Mouse (Mus musculus) neural tube, embryonic 13.5 days (tissue): ENCODE data around the gene Amfr. TPM values are rescaled to one million over a fixed set of nuclear protein-coding genes. Genes with fewer than 3 reads are reported as not detected.
A peak's percentile ranks its signal among the peaks of the same experiment; 100 is the strongest.

Experiments
- ATAC-seq: fragments of 200-750 bp; cut with Nextera tagmentation; 2 replicates; pipeline ENCODE4 v1.8.0; 2017; ENCODE audit warnings: low read depth, mild to moderate bottlenecking, moderate TSS enrichment, moderate library complexity
- H3K27ac ChIP-seq: fragments of 300-500 bp; sonication (generic); replicated peaks from 2 replicates; pipeline ENCODE4 v1.5.1; 2015; ENCODE audit warnings: moderate library complexity, mild to moderate bottlenecking, inconsistent platforms
- H3K27me3 ChIP-seq: fragments of 300-500 bp; sonication (generic); 2 replicates; pipeline ENCODE4 v1.6.1; 2015; ENCODE audit warnings: mild to moderate bottlenecking, inconsistent platforms
- H3K36me3 ChIP-seq: fragments of 300-500 bp; sonication (generic); 2 replicates; pipeline ENCODE4 v1.6.1; 2015; ENCODE audit warnings: mild to moderate bottlenecking, inconsistent platforms
- H3K4me1 ChIP-seq: fragments of 300-500 bp; sonication (generic); replicated peaks from 2 replicates; pipeline ENCODE4 v1.6.1; 2015; ENCODE audit warnings: inconsistent platforms
- H3K4me2 ChIP-seq: fragments of 300-500 bp; sonication (generic); 2 replicates; pipeline ENCODE4 v1.6.1; 2015; ENCODE audit warnings: inconsistent platforms, mild to moderate bottlenecking, moderate library complexity
- H3K4me3 ChIP-seq: fragments of 300-500 bp; sonication (generic); 2 replicates; pipeline ENCODE4 v1.5.1; 2015; ENCODE audit warnings: mild to moderate bottlenecking, inconsistent platforms
- H3K9ac ChIP-seq: fragments of 300-500 bp; sonication (generic); 2 replicates; pipeline ENCODE4 v1.6.1; 2015; ENCODE audit warnings: moderate library complexity, mild to moderate bottlenecking, inconsistent platforms
- H3K9me3 ChIP-seq: fragments of 300-500 bp; sonication (generic); 2 replicates; pipeline ENCODE4 v1.6.1; 2016; ENCODE audit warnings: inconsistent platforms
- WGBS: fragments of 180-500 bp; shearing (Covaris S2); methylation state at CpG from one replicate; pipeline ENCODE4 v1.1.7; 2015; 5-methylcytosine and 5-hydroxymethylcytosine counted together
- polyA plus RNA-seq: library from polyadenylated mRNA; unstranded; fragments of >200 nt; fragmentation: Nextera tagmentation; extraction: Ambion mirVana; gene quantifications from 2 replicates; pipeline ENCODE4 v1.2.1, GENCODE M21; 2015

The Amfr gene
- polyA plus RNA-seq, 1 experiment from 2014 or later = 67.1 TPM

GRCm38 (mm10) chr8:94013026-94013612 is 477 bp upstream of the Amfr start:
- WGBS = 47% methylated on average over 7 of the region's 7 CpGs
- Histone ChIP-seq H3K4me3 (peak overlapping the region; percentile 96), H3K27ac (peak overlapping the region; percentile 96), H3K4me2 (peak overlapping the region; percentile 79), H3K9ac (peak overlapping the region; percentile 99), H3K27me3 (no peaks in the 10 kb centered on the region), H3K9me3 (no peaks in the 10 kb centered on the region), H3K36me3 (peaks cover 10% of the 10 kb centered on the region; the same call in 1 of the 2 replicates), H3K4me1 (peaks cover 36% of the 10 kb centered on the region)
- ATAC-seq = no peak

- Histone ChIP-seq H3K4me1 (peaks cover 36% of the 10 kb centered on the region), H3K27me3 (no peaks in the 10 kb centered on the region), H3K36me3 (peaks cover 10% of the 10 kb centered on the region; the same call in 1 of the 2 replicates), H3K4me3 (peak overlapping the region; percentile 96), H3K9ac (peak overlapping the region; percentile 99), H3K27ac (peak overlapping the region; percentile 96), H3K4me2 (peak overlapping the region; percentile 79), H3K9me3 (no peaks in the 10 kb centered on the region)
- 3% methylated on average over 48 of the region's 48 CpGs for WGBS
- no peak; the same call in 1 of the 2 replicates for ATAC-seq
These were observed 1.3 kb downstream of the Amfr start for GRCm38 (mm10) chr8:94011076-94012012.

GRCm38 (mm10) chr8:94010101-94010705 is 2.4 kb downstream of the Amfr start:
- H3K27me3 ChIP-seq = no peaks in the 10 kb centered on the region
- WGBS = 54% methylated on average over 2 of the region's 2 CpGs
- peaks cover 36% of the 10 kb centered on the region for H3K4me1 ChIP-seq
- H3K9me3 ChIP-seq = no peaks in the 10 kb centered on the region
- H3K4me3 ChIP-seq = peak overlapping the region; percentile 7; the same call in 1 of the 2 replicates
- no peak for ATAC-seq
- peak overlapping the region; percentile 51; the same call in 1 of the 2 replicates for H3K9ac ChIP-seq
- peaks cover 10% of the 10 kb centered on the region; the same call in 1 of the 2 replicates for H3K36me3 ChIP-seq
- H3K4me2 ChIP-seq = peak overlapping the region; percentile 79
- H3K27ac ChIP-seq = no peak overlapping the region

GRCm38 (mm10) chr8:94009243-94009845 is 3.3 kb downstream of the Amfr start:
- Histone ChIP-seq H3K4me1 (peaks cover 36% of the 10 kb centered on the region), H3K36me3 (peaks cover 5% of the 10 kb centered on the region), H3K27ac (no peak overlapping the region), H3K9me3 (no peaks in the 10 kb centered on the region), H3K27me3 (no peaks in the 10 kb centered on the region), H3K9ac (no peak overlapping the region), H3K4me2 (no peak overlapping the region), H3K4me3 (no peak overlapping the region)
- ATAC-seq = no peak
- 64% methylated on average over 15 of the region's 15 CpGs for WGBS

- WGBS = 93% methylated on average over 9 of the region's 9 CpGs
- no peak overlapping the region for H3K9ac ChIP-seq
- peaks cover 44% of the 10 kb centered on the region for H3K36me3 ChIP-seq
These were observed 8.5 kb downstream of the Amfr start for GRCm38 (mm10) chr8:94004139-94004538.

GRCm38 (mm10) chr8:93998961-93999360 is 13.7 kb downstream of the Amfr start:
- no peaks in the 10 kb centered on the region for H3K9me3 ChIP-seq
- peaks cover 63% of the 10 kb centered on the region for H3K36me3 ChIP-seq
- no peak overlapping the region for H3K9ac ChIP-seq
- H3K27ac ChIP-seq = no peak overlapping the region
- 88% methylated on average over 2 of the region's 2 CpGs for WGBS
- H3K4me1 ChIP-seq = no peaks in the 10 kb centered on the region
- H3K4me3 ChIP-seq = no peak overlapping the region
- H3K27me3 ChIP-seq = no peaks in the 10 kb centered on the region
- H3K4me2 ChIP-seq = no peak overlapping the region
- no peak for ATAC-seq

More at GRCm38 (mm10) chr8:94004139-94004538, 8.5 kb downstream of the Amfr start:
- Histone ChIP-seq H3K9me3 (no peaks in the 10 kb centered on the region), H3K4me1 (peaks cover 5% of the 10 kb centered on the region), H3K27ac (no peak overlapping the region), H3K27me3 (no peaks in the 10 kb centered on the region), H3K4me3 (no peak overlapping the region), H3K4me2 (no peak overlapping the region)
- ATAC-seq = no peak

GRCm38 (mm10) chr8:93989739-93990138 is 22.9 kb downstream of the Amfr start:
- ATAC-seq = no peak
- Histone ChIP-seq H3K9me3 (no peaks in the 10 kb centered on the region), H3K27me3 (no peaks in the 10 kb centered on the region), H3K9ac (no peak overlapping the region), H3K4me1 (no peaks in the 10 kb centered on the region), H3K4me3 (no peak overlapping the region), H3K4me2 (no peak overlapping the region), H3K27ac (no peak overlapping the region), H3K36me3 (peaks cover 65% of the 10 kb centered on the region)
- 98% methylated on average over 4 of the region's 4 CpGs for WGBS

- H3K4me3 ChIP-seq = no peak overlapping the region
- no peaks in the 10 kb centered on the region for H3K4me1 ChIP-seq
- H3K9me3 ChIP-seq = no peaks in the 10 kb centered on the region
- 89% methylated on average over 3 of the region's 3 CpGs for WGBS
- H3K27me3 ChIP-seq = no peaks in the 10 kb centered on the region
- H3K27ac ChIP-seq = no peak overlapping the region
- no peak overlapping the region for H3K4me2 ChIP-seq
- H3K36me3 ChIP-seq = peaks cover 88% of the 10 kb centered on the region
- H3K9ac ChIP-seq = no peak overlapping the region
- no peak for ATAC-seq
These were observed 27.9 kb downstream of the Amfr start for GRCm38 (mm10) chr8:93984731-93985130.

GRCm38 (mm10) chr8:93983827-93984226 is 28.8 kb downstream of the Amfr start:
- ATAC-seq = no peak
- Histone ChIP-seq H3K9ac (no peak overlapping the region), H3K27ac (no peak overlapping the region), H3K27me3 (no peaks in the 10 kb centered on the region), H3K9me3 (no peaks in the 10 kb centered on the region), H3K4me3 (no peak overlapping the region), H3K4me1 (no peaks in the 10 kb centered on the region), H3K4me2 (no peak overlapping the region), H3K36me3 (peaks cover 92% of the 10 kb centered on the region)
- WGBS = 81% methylated on average over 3 of the region's 3 CpGs

- Histone ChIP-seq H3K27me3 (no peaks in the 10 kb centered on the region), H3K4me2 (no peak overlapping the region), H3K9me3 (no peaks in the 10 kb centered on the region), H3K9ac (no peak overlapping the region), H3K4me3 (no peak overlapping the region), H3K4me1 (no peaks in the 10 kb centered on the region), H3K36me3 (peaks cover 94% of the 10 kb centered on the region), H3K27ac (no peak overlapping the region)
- whole genome bisulfite sequencing = 93% methylated on average over 5 of the region's 5 CpGs
- ATAC-seq = no peak
These were observed 30.9 kb downstream of the Amfr start for GRCm38 (mm10) chr8:93981679-93982215.

- no peak overlapping the region for H3K4me2 ChIP-seq
- no peak overlapping the region for H3K4me3 ChIP-seq
- H3K27ac ChIP-seq = no peak overlapping the region
- H3K9me3 ChIP-seq = no peaks in the 10 kb centered on the region
- peaks cover 95% of the 10 kb centered on the region for H3K36me3 ChIP-seq
- H3K9ac ChIP-seq = no peak overlapping the region
- H3K4me1 ChIP-seq = no peaks in the 10 kb centered on the region
- ATAC-seq = no peak
- 89% methylated on average over 4 of the region's 4 CpGs for WGBS
- H3K27me3 ChIP-seq = no peaks in the 10 kb centered on the region
These were observed 32.5 kb downstream of the Amfr start for GRCm38 (mm10) chr8:93980141-93980540.
